Comparison of ENCODE assay signal across 16 mouse cellular contexts in the genomic region with DNA sequence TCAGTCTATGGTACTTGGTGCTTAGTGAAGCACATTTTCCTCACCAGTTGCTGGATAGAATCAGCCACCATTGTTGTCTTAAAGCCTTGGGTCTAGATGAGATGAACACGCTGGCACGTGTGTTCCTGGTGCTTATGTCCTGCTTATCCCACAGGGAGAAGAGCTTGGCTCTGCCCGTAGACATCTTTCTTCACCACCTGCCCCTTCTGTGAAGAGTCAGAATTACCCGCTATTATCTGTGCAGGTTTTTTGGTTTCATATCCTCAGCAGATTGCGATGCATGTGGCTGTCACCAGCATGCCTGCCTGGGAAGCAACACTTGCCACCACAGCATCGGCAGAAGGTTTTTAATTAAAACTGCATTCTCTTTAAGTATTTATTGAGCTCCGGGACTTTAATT. TPM values are rescaled to one million over a fixed set of nuclear protein-coding genes. Genes with fewer than 3 reads are reported as not detected.
DNase-seq lines count a peak whose midpoint lies in the region; ATAC-seq lines count a peak whose summit lies in the region.
"Had no signal": no experiment of that assay in that cellular context is flagged by ENCODE, and none has a peak within 500 bp of the region (broad histone marks: within the 10 kb centered on the region; RNA-seq: fewer than 3 reads in every experiment).

No protein-coding gene starts in this region.

- no peak overlapping the region for H3K4me2 ChIP-seq in forebrain, embryonic 11.5 days (ENCODE audit: low read depth, low read length, severe bottlenecking)
- peak overlapping the region; percentile 81 for H3K4me2 ChIP-seq in forebrain, embryonic 16.5 days (ENCODE audit: low read length)
- H3K4me2 ChIP-seq in midbrain, embryonic 14.5 days (ENCODE audit: low read length), result peak overlapping the region; percentile 63
- H3K4me2 ChIP-seq in kidney, embryonic 14.5 days (replicated peaks; ENCODE audit: low read depth, low read length), result no peak overlapping the region
- H3K4me2 ChIP-seq: kidney, embryonic 15.5 days; liver, embryonic 11.5 days had no signal

- no peak overlapping the region for H3K9ac ChIP-seq in forebrain, embryonic 11.5 days (ENCODE audit: low read length)
- peak overlapping the region; percentile 30; the same call in 1 of the 2 replicates for H3K9ac ChIP-seq in forebrain, embryonic 16.5 days (replicated peaks; ENCODE audit: low read depth, low read length)
- no peak overlapping the region for H3K9ac ChIP-seq in midbrain, embryonic 14.5 days (replicated peaks; ENCODE audit: low read length)
- H3K9ac ChIP-seq in kidney, embryonic 14.5 days (ENCODE audit: low read depth, low read length), result no peak overlapping the region
- H3K9ac ChIP-seq: kidney, embryonic 15.5 days had no signal

- peaks cover 27% of the 10 kb centered on the region for H3K4me1 ChIP-seq in forebrain, embryonic 11.5 days (replicated peaks; ENCODE audit: control insufficient read depth, insufficient read depth, low read length)
- peaks cover 53% of the 10 kb centered on the region for H3K4me1 ChIP-seq in forebrain, embryonic 16.5 days (replicated peaks; ENCODE audit: control insufficient read depth, insufficient read depth, low read length)
- H3K4me1 ChIP-seq in midbrain, embryonic 14.5 days (ENCODE audit: control insufficient read depth, insufficient read depth, low read length), result peaks cover 12% of the 10 kb centered on the region; the same call in 1 of the 2 replicates
- peaks cover 7% of the 10 kb centered on the region; the same call in 1 of the 2 replicates for H3K4me1 ChIP-seq in kidney, embryonic 14.5 days (ENCODE audit: control insufficient read depth, insufficient read depth, low read length)

- H3K27ac ChIP-seq in forebrain, embryonic 11.5 days (ENCODE audit: low read depth, low read length), result no peak overlapping the region
- peak overlapping the region; percentile 98 for H3K27ac ChIP-seq in forebrain, embryonic 16.5 days (ENCODE audit: low read length)
- 0 out of 2 replicates have a peak overlapping the region, but pooled peaks have one; percentile 13 for H3K27ac ChIP-seq in midbrain, embryonic 14.5 days (replicated peaks; ENCODE audit: low read depth, low read length)
- H3K27ac ChIP-seq in kidney, embryonic 14.5 days (ENCODE audit: low read depth, low read length), result no peak overlapping the region
- H3K27ac ChIP-seq: embryonic facial prominence, embryonic 10.5 days; kidney, embryonic 15.5 days had no signal

- peak; percentile 45 for DNase-seq in layer of hippocampus, adult 11-12 months (ENCODE audit: low spot score)
- no peak for DNase-seq in layer of hippocampus, adult 9-10 months (ENCODE audit: low spot score)
- DNase-seq in forebrain, embryonic 11.5 days (ENCODE audit: low spot score), result peak; percentile 14
- DNase-seq in midbrain, embryonic 14.5 days, result no peak
- no peak for DNase-seq in T-cell, adult 2 months (ENCODE audit: low spot score)
- DNase-seq: adrenal gland, adult 8-10 months; cerebellum, adult 9-11 months; heart, postnatal 10 days had no signal

- H3K36me3 ChIP-seq in forebrain, embryonic 11.5 days (ENCODE audit: control insufficient read depth, insufficient read depth, low read length), result no peaks in the 10 kb centered on the region
- no peaks in the 10 kb centered on the region for H3K36me3 ChIP-seq in forebrain, embryonic 16.5 days (ENCODE audit: control insufficient read depth, insufficient read depth)
- no peaks in the 10 kb centered on the region for H3K36me3 ChIP-seq in midbrain, embryonic 14.5 days (ENCODE audit: control insufficient read depth, insufficient read depth, low read length)
- no peaks in the 10 kb centered on the region for H3K36me3 ChIP-seq in kidney, embryonic 14.5 days (ENCODE audit: control insufficient read depth, insufficient read depth, low read length)
- H3K36me3 ChIP-seq: embryonic facial prominence, embryonic 10.5 days; G1E; kidney, embryonic 15.5 days had no signal

- no peak overlapping the region for H3K4me3 ChIP-seq in forebrain, embryonic 11.5 days (ENCODE audit: low read depth, low read length)
- H3K4me3 ChIP-seq in forebrain, embryonic 16.5 days (replicated peaks; ENCODE audit: low read length), result peak overlapping the region; percentile 22
- H3K4me3 ChIP-seq in midbrain, embryonic 14.5 days (replicated peaks; ENCODE audit: low read depth, low read length), result no peak overlapping the region
- no peak overlapping the region for H3K4me3 ChIP-seq in kidney, embryonic 14.5 days (ENCODE audit: low read length)
- H3K4me3 ChIP-seq: embryonic facial prominence, embryonic 10.5 days; erythroblast, embryonic 14.5 days; kidney, embryonic 15.5 days had no signal

- H3K27me3 ChIP-seq in forebrain, embryonic 11.5 days (ENCODE audit: control insufficient read depth, insufficient read depth, low read length), result peaks cover 28% of the 10 kb centered on the region
- peaks cover 4% of the 10 kb centered on the region; the same call in 1 of the 2 replicates for H3K27me3 ChIP-seq in forebrain, embryonic 16.5 days (replicated peaks; ENCODE audit: control insufficient read depth, insufficient read depth, low read length)
- peaks cover 24% of the 10 kb centered on the region for H3K27me3 ChIP-seq in midbrain, embryonic 14.5 days (ENCODE audit: control insufficient read depth, insufficient read depth, low read length)
- H3K27me3 ChIP-seq in kidney, embryonic 14.5 days (ENCODE audit: control insufficient read depth, insufficient read depth, low read length), result peaks cover 31% of the 10 kb centered on the region

- WGBS in forebrain, embryonic 11.5 days, result 83% methylated on average over 7 of the region's 7 CpGs
- 37% methylated on average over 7 of the region's 7 CpGs for WGBS in forebrain, embryonic 16.5 days
- WGBS in midbrain, embryonic 14.5 days, result 71% methylated on average over 7 of the region's 7 CpGs
- WGBS in kidney, embryonic 14.5 days, result 91% methylated on average over 7 of the region's 7 CpGs

- no peak for ATAC-seq in forebrain, embryonic 11.5 days (replicated peaks; ENCODE audit: low FRiP score)
- ATAC-seq in forebrain, embryonic 16.5 days, result peak; percentile 13; the same call in 1 of the 2 replicates
- no peak for ATAC-seq in midbrain, embryonic 14.5 days (ENCODE audit: low FRiP score, low TSS enrichment)
- no peak for ATAC-seq in kidney, embryonic 14.5 days (ENCODE audit: low FRiP score, low TSS enrichment)
- ATAC-seq: inflammation-experienced regulatory T-cells, adult 6 months had no signal

- no peaks in the 10 kb centered on the region for H3K9me3 ChIP-seq in forebrain, embryonic 11.5 days (ENCODE audit: control insufficient read depth, low read length)
- H3K9me3 ChIP-seq in forebrain, embryonic 16.5 days (ENCODE audit: control insufficient read depth, low read length), result no peaks in the 10 kb centered on the region
- no peaks in the 10 kb centered on the region for H3K9me3 ChIP-seq in midbrain, embryonic 14.5 days (ENCODE audit: control insufficient read depth, low read length)
- no peaks in the 10 kb centered on the region for H3K9me3 ChIP-seq in kidney, embryonic 14.5 days (ENCODE audit: control insufficient read depth, low read length)
- H3K9me3 ChIP-seq: embryonic facial prominence, embryonic 10.5 days; G1E; kidney, embryonic 15.5 days had no signal

RNA-seq across cellular contexts. Expression of gene Islr2, which starts 1.9 kb away (rescaled TPM):
- polyA plus RNA-seq in forebrain, embryonic 11.5 days (2014; fragmentation: Nextera tagmentation; extraction: Ambion mirVana), result 18.1 and 21.1 TPM in 2 replicates
- polyA plus RNA-seq in forebrain, embryonic 16.5 days (2015; fragmentation: Nextera tagmentation; extraction: Ambion mirVana), result 74.4 and 88.4 TPM in 2 replicates
- 51.6 and 96.9 TPM in 2 replicates for polyA plus RNA-seq in midbrain, embryonic 14.5 days (2014; fragmentation: Nextera tagmentation; extraction: Ambion mirVana)
- 0.12 and 0.23 TPM in 2 replicates for polyA plus RNA-seq in kidney, embryonic 14.5 days (2014; fragmentation: Nextera tagmentation; extraction: Ambion mirVana)
- polyA plus RNA-seq: erythroblast, embryonic 14.5 days; inflammation-experienced regulatory T-cells, adult 6 months had no signal

RNA-seq across cellular contexts. Expression of gene Islr, which starts 1.9 kb away (rescaled TPM):
- polyA plus RNA-seq in forebrain, embryonic 11.5 days (2014; fragmentation: Nextera tagmentation; extraction: Ambion mirVana), result 9.4 and 11.7 TPM in 2 replicates
- polyA plus RNA-seq in forebrain, embryonic 16.5 days (2015; fragmentation: Nextera tagmentation; extraction: Ambion mirVana), result 16.8 and 25.5 TPM in 2 replicates
- 2.4 and 16.6 TPM in 2 replicates for polyA plus RNA-seq in midbrain, embryonic 14.5 days (2014; fragmentation: Nextera tagmentation; extraction: Ambion mirVana)
- 47.4 and 48.6 TPM in 2 replicates for polyA plus RNA-seq in kidney, embryonic 14.5 days (2014; fragmentation: Nextera tagmentation; extraction: Ambion mirVana)
- polyA plus RNA-seq: erythroblast, embryonic 14.5 days; G1E had no signal

RNA-seq across cellular contexts. Expression of gene Pml, which starts 43.6 kb away (rescaled TPM):
- polyA plus RNA-seq in forebrain, embryonic 11.5 days (2014; fragmentation: Nextera tagmentation; extraction: Ambion mirVana), result 13.6 and 13.7 TPM in 2 replicates
- polyA plus RNA-seq in forebrain, embryonic 16.5 days (2015; fragmentation: Nextera tagmentation; extraction: Ambion mirVana), result 7.4 and 8.1 TPM in 2 replicates
- polyA plus RNA-seq in midbrain, embryonic 14.5 days (2014; fragmentation: Nextera tagmentation; extraction: Ambion mirVana), result 3.8 and 3.9 TPM in 2 replicates
- polyA plus RNA-seq in kidney, embryonic 14.5 days (2014; fragmentation: Nextera tagmentation; extraction: Ambion mirVana), result 13.5 and 25.0 TPM in 2 replicates

RNA-seq across cellular contexts. Expression of gene Stoml1, which starts 47.0 kb away (rescaled TPM):
- 37.6 and 39.4 TPM in 2 replicates for polyA plus RNA-seq in forebrain, embryonic 11.5 days (2014; fragmentation: Nextera tagmentation; extraction: Ambion mirVana)
- 104 and 120 TPM in 2 replicates for polyA plus RNA-seq in forebrain, embryonic 16.5 days (2015; fragmentation: Nextera tagmentation; extraction: Ambion mirVana)
- polyA plus RNA-seq in midbrain, embryonic 14.5 days (2014; fragmentation: Nextera tagmentation; extraction: Ambion mirVana), result 96.4 and 115 TPM in 2 replicates
- polyA plus RNA-seq in kidney, embryonic 14.5 days (2014; fragmentation: Nextera tagmentation; extraction: Ambion mirVana), result 22.3 and 29.8 TPM in 2 replicates
- polyA plus RNA-seq: erythroblast, embryonic 14.5 days had no signal

Comparison
In these comparisons a context has a peak if more than half of its experiments do, and no peak if none do; other contexts are left out.
1. DNase-seq: peak in layer of hippocampus, adult 11-12 months (single experiment) and forebrain, embryonic 11.5 days (single experiment); none in layer of hippocampus, adult 9-10 months (single experiment), midbrain, embryonic 14.5 days (single experiment) and T-cell, adult 2 months (single experiment).
2. H3K27ac ChIP-seq: peak in forebrain, embryonic 16.5 days (single experiment) and midbrain, embryonic 14.5 days (single experiment); none in forebrain, embryonic 11.5 days (single experiment) and kidney, embryonic 14.5 days (single experiment).
3. H3K4me2 ChIP-seq: peak in forebrain, embryonic 16.5 days (single experiment) and midbrain, embryonic 14.5 days (single experiment); none in forebrain, embryonic 11.5 days (single experiment) and kidney, embryonic 14.5 days (single experiment).
4. RNA of gene Islr2, which starts 1.9 kb away (polyA plus RNA-seq): 74.4 to 88.4 TPM in forebrain, embryonic 16.5 days, 51.6 to 96.9 TPM in midbrain, embryonic 14.5 days and 18.1 to 21.1 TPM in forebrain, embryonic 11.5 days; 0.12 to 0.23 TPM in kidney, embryonic 14.5 days; every median in the first group is over 10 times any median in the second.